Mouse (Mus musculus): ENCODE measurements around the gene Atp4a. TPM values are rescaled to one million over a fixed set of nuclear protein-coding genes. Genes with fewer than 3 reads are reported as not detected.

Atp4a gene
- polyA plus RNA-seq, 1 experiment from 2014 or later: 0.78 TPM

GRCm38 (mm10) chr7:30706214-30706882, 5.7 kb upstream of the Atp4a start:
- peaks cover 7% of the 10 kb centered on the region; the same call in 1 of the 2 replicates for H3K27me3 ChIP-seq (replicated peaks)
- no peaks in the 10 kb centered on the region for H3K36me3 ChIP-seq
- no peak overlapping the region for H3K9ac ChIP-seq
- peaks cover 17% of the 10 kb centered on the region for H3K4me1 ChIP-seq (replicated peaks)
- H3K27ac ChIP-seq (ENCODE audit: poor library complexity, severe bottlenecking): peak overlapping the region; percentile 92
- WGBS: 18% methylated on average over 8 of the region's 8 CpGs
- H3K4me2 ChIP-seq: peak overlapping the region; percentile 25
- no peaks in the 10 kb centered on the region for H3K9me3 ChIP-seq (replicated peaks)
- no peak overlapping the region for H3K4me3 ChIP-seq
- peak; percentile 79 for ATAC-seq (ENCODE audit: insufficient number of reproducible peaks, low FRiP score)

GRCm38 (mm10) chr7:30707441-30707840, 4.6 kb upstream of the Atp4a start:
- WGBS: 78% methylated on average over 1 of the region's 1 CpGs
- Histone ChIP-seq H3K27ac (ENCODE audit: poor library complexity, severe bottlenecking) (peak overlapping the region; percentile 92; the same call in 1 of the 2 replicates), H3K36me3 (no peaks in the 10 kb centered on the region), H3K4me3 (no peak overlapping the region), H3K4me2 (no peak overlapping the region), H3K27me3 (replicated peaks) (peaks cover 13% of the 10 kb centered on the region; the same call in 1 of the 2 replicates), H3K4me1 (replicated peaks) (peaks cover 17% of the 10 kb centered on the region), H3K9me3 (replicated peaks) (no peaks in the 10 kb centered on the region), H3K9ac (no peak overlapping the region)
- ATAC-seq (ENCODE audit: insufficient number of reproducible peaks, low FRiP score): no peak

GRCm38 (mm10) chr7:30717006-30717715, 5.2 kb downstream of the Atp4a start:
- WGBS: 4% methylated on average over 43 of the region's 43 CpGs
- Histone ChIP-seq H3K4me3 (peak overlapping the region; percentile 41), H3K27ac (ENCODE audit: poor library complexity, severe bottlenecking) (no peak overlapping the region), H3K36me3 (no peaks in the 10 kb centered on the region), H3K4me2 (peak overlapping the region; percentile 72), H3K27me3 (replicated peaks) (peaks cover 78% of the 10 kb centered on the region), H3K9ac (0 out of 2 replicates have a peak overlapping the region, but pooled peaks have one; percentile 21), H3K4me1 (replicated peaks) (peaks cover 13% of the 10 kb centered on the region), H3K9me3 (replicated peaks) (no peaks in the 10 kb centered on the region)
- ATAC-seq (ENCODE audit: insufficient number of reproducible peaks, low FRiP score): peak; percentile 87

GRCm38 (mm10) chr7:30717716-30718046, 5.7 kb downstream of the Atp4a start:
- Histone ChIP-seq H3K4me2 (peak overlapping the region; percentile 72), H3K36me3 (no peaks in the 10 kb centered on the region), H3K4me1 (replicated peaks) (peaks cover 13% of the 10 kb centered on the region), H3K4me3 (peak overlapping the region; percentile 41), H3K27me3 (replicated peaks) (peaks cover 81% of the 10 kb centered on the region), H3K9me3 (replicated peaks) (no peaks in the 10 kb centered on the region), H3K9ac (0 out of 2 replicates have a peak overlapping the region, but pooled peaks have one; percentile 21), H3K27ac (ENCODE audit: poor library complexity, severe bottlenecking) (no peak overlapping the region)
- 12% methylated on average over 14 of the region's 14 CpGs for WGBS
- no peak for ATAC-seq (ENCODE audit: insufficient number of reproducible peaks, low FRiP score)

- no peak overlapping the region for H3K4me2 ChIP-seq
- H3K4me1 ChIP-seq (replicated peaks): peaks cover 13% of the 10 kb centered on the region
- WGBS: 87% methylated on average over 5 of the region's 5 CpGs
- H3K27ac ChIP-seq (ENCODE audit: poor library complexity, severe bottlenecking): no peak overlapping the region
- H3K27me3 ChIP-seq (replicated peaks): peaks cover 78% of the 10 kb centered on the region
- no peak overlapping the region for H3K4me3 ChIP-seq
- H3K9ac ChIP-seq: no peak overlapping the region
- H3K36me3 ChIP-seq: no peaks in the 10 kb centered on the region
- H3K9me3 ChIP-seq (replicated peaks): no peaks in the 10 kb centered on the region
- ATAC-seq (ENCODE audit: insufficient number of reproducible peaks, low FRiP score): no peak
Measured at GRCm38 (mm10) chr7:30719669-30720068, 7.7 kb downstream of the Atp4a start.

- Histone ChIP-seq H3K27me3 (replicated peaks) (peaks cover 62% of the 10 kb centered on the region), H3K4me2 (no peak overlapping the region), H3K9me3 (replicated peaks) (no peaks in the 10 kb centered on the region), H3K36me3 (peaks cover 11% of the 10 kb centered on the region; the same call in 1 of the 2 replicates), H3K27ac (ENCODE audit: poor library complexity, severe bottlenecking) (no peak overlapping the region), H3K9ac (no peak overlapping the region), H3K4me3 (no peak overlapping the region), H3K4me1 (replicated peaks) (peaks cover 13% of the 10 kb centered on the region)
- no peak for ATAC-seq (ENCODE audit: insufficient number of reproducible peaks, low FRiP score)
- 78% methylated on average over 7 of the region's 7 CpGs for WGBS
Measured at GRCm38 (mm10) chr7:30721286-30721685, 9.3 kb downstream of the Atp4a start.

- Histone ChIP-seq H3K4me3 (no peak overlapping the region), H3K27me3 (replicated peaks) (peaks cover 41% of the 10 kb centered on the region), H3K9ac (no peak overlapping the region), H3K27ac (ENCODE audit: poor library complexity, severe bottlenecking) (no peak overlapping the region), H3K36me3 (peaks cover 28% of the 10 kb centered on the region), H3K4me1 (replicated peaks) (peaks cover 8% of the 10 kb centered on the region), H3K9me3 (replicated peaks) (no peaks in the 10 kb centered on the region), H3K4me2 (no peak overlapping the region)
- 69% methylated on average over 6 of the region's 6 CpGs for WGBS
- no peak for ATAC-seq (ENCODE audit: insufficient number of reproducible peaks, low FRiP score)
Measured at GRCm38 (mm10) chr7:30723274-30723953, 11.4 kb downstream of the Atp4a start.

GRCm38 (mm10) chr7:30728214-30728613, 16.2 kb downstream of the Atp4a start:
- ATAC-seq (ENCODE audit: insufficient number of reproducible peaks, low FRiP score): no peak
- no peaks in the 10 kb centered on the region for H3K9me3 ChIP-seq (replicated peaks)
- H3K4me1 ChIP-seq (replicated peaks): peaks cover 18% of the 10 kb centered on the region
- H3K9ac ChIP-seq: peak overlapping the region; percentile 94
- 81% methylated on average over 6 of the region's 6 CpGs for WGBS
- H3K4me2 ChIP-seq: peak overlapping the region; percentile 74
- 0 out of 2 replicates have a peak, but pooled peaks cover 6% of the 10 kb centered on the region for H3K27me3 ChIP-seq (replicated peaks)
- no peak overlapping the region for H3K27ac ChIP-seq (ENCODE audit: poor library complexity, severe bottlenecking)
- H3K4me3 ChIP-seq: peak overlapping the region; percentile 93
- peaks cover 42% of the 10 kb centered on the region for H3K36me3 ChIP-seq

- peak overlapping the region; percentile 94 for H3K9ac ChIP-seq
- peak overlapping the region; percentile 93 for H3K4me3 ChIP-seq
- H3K9me3 ChIP-seq (replicated peaks): no peaks in the 10 kb centered on the region
- H3K36me3 ChIP-seq: peaks cover 49% of the 10 kb centered on the region
- 0 out of 2 replicates have a peak, but pooled peaks cover 2% of the 10 kb centered on the region for H3K27me3 ChIP-seq (replicated peaks)
- H3K4me2 ChIP-seq: peak overlapping the region; percentile 74
- peak overlapping the region; percentile 90 for H3K27ac ChIP-seq (ENCODE audit: poor library complexity, severe bottlenecking)
- 8% methylated on average over 26 of the region's 26 CpGs for WGBS
- ATAC-seq (ENCODE audit: insufficient number of reproducible peaks, low FRiP score): peak; percentile 46
- H3K4me1 ChIP-seq (replicated peaks): peaks cover 18% of the 10 kb centered on the region
Measured at GRCm38 (mm10) chr7:30728739-30729395, 16.9 kb downstream of the Atp4a start.

GRCm38 (mm10) chr7:30729396-30730063, 17.5 kb downstream of the Atp4a start, which contains the start of gene Tmem147:
Gene Tmem147, minus strand, starts transcription at chr7:30729540.
- Histone ChIP-seq H3K9ac (peak within 1 kb of the TSS; percentile 94), H3K36me3 (peaks cover 53% of the 10 kb centered on the region), H3K4me1 (replicated peaks) (peaks cover 18% of the 10 kb centered on the region), H3K9me3 (replicated peaks) (no peaks in the 10 kb centered on the region), H3K27me3 (replicated peaks) (no peaks in the 10 kb centered on the region), H3K4me3 (peak within 1 kb of the TSS; percentile 93), H3K27ac (ENCODE audit: poor library complexity, severe bottlenecking) (peak within 1 kb of the TSS; percentile 90), H3K4me2 (peak within 1 kb of the TSS; percentile 74)
- WGBS: under 1% methylated on average over 60 of the region's 60 CpGs
- peak; percentile 95 for ATAC-seq (ENCODE audit: insufficient number of reproducible peaks, low FRiP score)
